ENCODE assay signal across 31 mouse cellular contexts in the genomic region with DNA sequence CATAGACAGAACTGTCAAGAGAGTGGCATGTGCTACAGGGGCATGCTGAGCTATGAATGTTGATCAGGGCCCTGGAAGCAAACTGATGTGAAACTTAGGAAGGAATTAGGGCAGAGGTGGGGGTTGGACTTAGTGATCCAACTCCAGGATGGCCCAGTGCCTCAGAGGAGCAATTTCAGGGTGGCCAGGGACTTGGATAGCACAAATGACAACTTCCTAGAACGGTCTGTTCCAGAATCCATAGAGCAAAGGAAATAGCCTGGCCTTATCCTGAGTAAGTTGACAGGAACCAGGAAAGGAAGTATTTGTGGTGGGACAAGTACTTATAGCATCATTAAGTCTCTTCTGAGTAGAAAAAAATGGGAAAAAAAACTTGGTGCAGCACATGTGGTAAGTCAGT. TPM values are rescaled to one million over a fixed set of nuclear protein-coding genes. Genes with fewer than 3 reads are reported as not detected.
A peak's percentile ranks its signal among the peaks of the same experiment; 100 is the strongest.
DNase-seq lines count a peak whose midpoint lies in the region; ATAC-seq and TF ChIP-seq lines count a peak whose summit lies in the region.
"Had no signal": no experiment of that assay in that cellular context is flagged by ENCODE, and none has a peak within 500 bp of the region (broad histone marks: within the 10 kb centered on the region; RNA-seq: fewer than 3 reads in every experiment).

No protein-coding gene starts in this region.

- H3K27ac ChIP-seq in heart, embryonic 11.5 days (ENCODE audit: low read depth, low read length), result no peak overlapping the region
- peak overlapping the region; percentile 77 for H3K27ac ChIP-seq in heart, postnatal 0 days (ENCODE audit: low read depth)
- H3K27ac ChIP-seq: forebrain, embryonic 10.5 days; liver, embryonic 14.5 days; midbrain, embryonic 15.5 days; neural tube, embryonic 15.5 days had no signal

- no peak overlapping the region for H3K4me3 ChIP-seq in heart, embryonic 11.5 days (ENCODE audit: low read depth, low read length)
- no peak overlapping the region for H3K4me3 ChIP-seq in heart, postnatal 0 days (ENCODE audit: low read depth, low read length)
- H3K4me3 ChIP-seq: forebrain, embryonic 10.5 days; midbrain, embryonic 15.5 days; neural tube, embryonic 15.5 days; stomach, embryonic 15.5 days had no signal

- no peaks in the 10 kb centered on the region for H3K9me3 ChIP-seq in heart, embryonic 11.5 days (replicated peaks; ENCODE audit: control insufficient read depth, low read length)
- H3K9me3 ChIP-seq in heart, postnatal 0 days (replicated peaks; ENCODE audit: control insufficient read depth, low read length), result no peaks in the 10 kb centered on the region
- H3K9me3 ChIP-seq: forebrain, embryonic 10.5 days; midbrain, embryonic 15.5 days; neural tube, embryonic 15.5 days; stomach, embryonic 15.5 days had no signal

- ATAC-seq in heart, embryonic 11.5 days (replicated peaks; ENCODE audit: insufficient number of reproducible peaks, low FRiP score, low TSS enrichment), result no peak
- ATAC-seq in heart, postnatal 0 days (ENCODE audit: insufficient read depth, low read depth), result peak; percentile 62
- ATAC-seq in megakaryocyte progenitor cell, adult 5-6 weeks (replicated peaks; ENCODE audit: poor library complexity), result no peak
- ATAC-seq: forebrain, postnatal 0 days; hindbrain, embryonic 16.5 days; intestine, embryonic 16.5 days; midbrain, embryonic 15.5 days had no signal

- peak; percentile 45 for DNase-seq in gastrocnemius, adult 18-20 months (ENCODE audit: low spot score)
- no peak for DNase-seq in gastrocnemius, postnatal 36 days
- DNase-seq in heart, adult 9 months (ENCODE audit: low spot score in 2 of 2), result peak; percentile 50 to 86
- DNase-seq in adipocyte (ENCODE audit: low spot score), result peak; percentile 76
- peak; percentile 13 for DNase-seq in heart, postnatal 0 days (ENCODE audit: low spot score)
- DNase-seq in thymus, postnatal 36 days, result no peak
- DNase-seq: adrenal gland, adult 2 months; cerebellum, adult 11 months; forebrain, postnatal 0 days; right cerebral cortex, postnatal 14 days had no signal

- intact Hi-C loops in gastrocnemius, postnatal 36 days (cut with DNase I), result no loop called here

- H3K4me2 ChIP-seq in heart, embryonic 11.5 days, result no peak overlapping the region
- no peak overlapping the region for H3K4me2 ChIP-seq in heart, postnatal 0 days (ENCODE audit: low read depth, low read length)
- H3K4me2 ChIP-seq: midbrain, embryonic 15.5 days; neural tube, embryonic 15.5 days; stomach, embryonic 15.5 days had no signal

- H3K36me3 ChIP-seq in heart, embryonic 11.5 days (ENCODE audit: control insufficient read depth, insufficient read depth, low read length), result no peaks in the 10 kb centered on the region
- no peaks in the 10 kb centered on the region for H3K36me3 ChIP-seq in heart, postnatal 0 days (replicated peaks; ENCODE audit: control insufficient read depth, insufficient read depth, low read length)
- H3K36me3 ChIP-seq: forebrain, embryonic 10.5 days; midbrain, embryonic 15.5 days; stomach, embryonic 15.5 days had no signal

- H3K27me3 ChIP-seq in heart, embryonic 11.5 days (ENCODE audit: control insufficient read depth, insufficient read depth, low read length), result peaks cover 58% of the 10 kb centered on the region
- peaks cover 35% of the 10 kb centered on the region for H3K27me3 ChIP-seq in heart, postnatal 0 days (ENCODE audit: control insufficient read depth, insufficient read depth, low read length)
- H3K27me3 ChIP-seq: midbrain, embryonic 15.5 days; neural tube, embryonic 15.5 days; stomach, embryonic 15.5 days had no signal

- no peak overlapping the region for H3K9ac ChIP-seq in heart, embryonic 11.5 days (ENCODE audit: low read depth, low read length)
- H3K9ac ChIP-seq in heart, postnatal 0 days (replicated peaks; ENCODE audit: low read depth, low read length), result no peak overlapping the region
- H3K9ac ChIP-seq: forebrain, postnatal 0 days; liver, embryonic 14.5 days; midbrain, embryonic 15.5 days; neural tube, embryonic 15.5 days; stomach, embryonic 15.5 days had no signal

- TF ChIP-seq EP300 in heart, postnatal 0 days (IDR thresholded peaks at IDR 0.05; ENCODE audit: low read depth), result peak; percentile 95

- TF ChIP-seq CTCF in heart, postnatal 0 days (IDR thresholded peaks at IDR 0.05; ENCODE audit: low read depth), result no peak

- WGBS in heart, embryonic 11.5 days (ENCODE audit: insufficient replicate concordance), result 73% methylated on average over 1 of the region's 1 CpGs
- 58% methylated on average over 1 of the region's 1 CpGs for WGBS in heart, postnatal 0 days

- no peaks in the 10 kb centered on the region for H3K4me1 ChIP-seq in heart, embryonic 11.5 days (ENCODE audit: control insufficient read depth, insufficient read depth, low read length)
- H3K4me1 ChIP-seq in heart, postnatal 0 days (ENCODE audit: control insufficient read depth, insufficient read depth), result no peaks in the 10 kb centered on the region
- H3K4me1 ChIP-seq: forebrain, embryonic 10.5 days; midbrain, embryonic 15.5 days; stomach, embryonic 15.5 days had no signal

RNA-seq across cellular contexts. Expression of a gene that starts 5.4 kb away (rescaled TPM):
- not detected for total RNA-seq in gastrocnemius, adult 18-20 months (2021)
- total RNA-seq in gastrocnemius, postnatal 36 days (2021), result not detected
- polyA plus RNA-seq in heart, embryonic 11.5 days (2014; fragmentation: Nextera tagmentation; extraction: Ambion mirVana), result not detected in 2 replicates
- not detected in 2 replicates for total RNA-seq in heart, postnatal 0 days (2014; rRNA removed; ENCODE audit: low replicate concordance)
- not detected in 2 replicates for polyA plus RNA-seq in heart, postnatal 0 days (2015; fragmentation: Nextera tagmentation; extraction: Ambion mirVana)
- not detected in 2 replicates for total RNA-seq in megakaryocyte progenitor cell, adult 5-6 weeks (2015)
- total RNA-seq in megakaryocyte progenitor cell, adult 5-6 weeks (2017), result not detected in 2 replicates
- total RNA-seq: adrenal gland, adult 2 months; forebrain, postnatal 0 days; gastrocnemius, adult 8-10 months; hematopoietic stem cell, adult 5-6 weeks; layer of hippocampus, postnatal 25 days; left cerebral cortex, postnatal 14 days; megakaryocyte-erythroid progenitor cell, adult 5-6 weeks had no signal
- polyA plus RNA-seq: adrenal gland, adult 2 months; brain, embryonic 14.5 days; C2C12; forebrain, embryonic 10.5 days; forebrain, postnatal 0 days; hindbrain, embryonic 16.5 days; intestine, embryonic 16.5 days; kidney, embryonic 16.5 days; large intestine, adult 2 months; limb, embryonic 14.5 days; liver, embryonic 14.5 days; lung, embryonic 16.5 days; midbrain, embryonic 15.5 days; neural tube, embryonic 15.5 days; spleen, adult 2 months; stomach, embryonic 15.5 days had no signal

RNA-seq across cellular contexts. Expression of a gene that starts 19.4 kb away (rescaled TPM):
- 10 to 100 TPM; 20.1 to 24.4 TPM for total RNA-seq in gastrocnemius, adult 18-20 months (2021)
- total RNA-seq in gastrocnemius, postnatal 36 days (2021), result 10 to 100 TPM; 16.8 to 22.6 TPM
- polyA plus RNA-seq in heart, embryonic 11.5 days (2014; fragmentation: Nextera tagmentation; extraction: Ambion mirVana), result 0.39 TPM in 1 of 2 replicates, not detected in the other
- total RNA-seq in heart, postnatal 0 days (2014; rRNA removed; ENCODE audit: low replicate concordance), result 4.6 and 8.8 TPM in 2 replicates
- 9.7 TPM in 2 replicates for polyA plus RNA-seq in heart, postnatal 0 days (2015; fragmentation: Nextera tagmentation; extraction: Ambion mirVana)
- total RNA-seq in megakaryocyte progenitor cell, adult 5-6 weeks (2015), result not detected in 2 replicates
- not detected in 2 replicates for total RNA-seq in megakaryocyte progenitor cell, adult 5-6 weeks (2017)
- total RNA-seq: hematopoietic stem cell, adult 5-6 weeks; megakaryocyte-erythroid progenitor cell, adult 5-6 weeks had no signal
- polyA plus RNA-seq: liver, embryonic 14.5 days had no signal

Comparison
In these comparisons a context has a peak if more than half of its experiments do, and no peak if none do; other contexts are left out.
1. DNase-seq: peak in gastrocnemius, adult 18-20 months (single experiment), heart, adult 9 months (2 of 2), adipocyte (single experiment) and heart, postnatal 0 days (single experiment); none in gastrocnemius, postnatal 36 days (0 of 2) and thymus, postnatal 36 days (0 of 2).